Mouse (Mus musculus) MEL (cell line): ENCODE data around the gene Sorcs2.

Experiments used
- CTCF ChIP-seq, 3 experiments: IDR thresholded peaks in 2 of 3; conservative IDR thresholded peaks in 1 of 3; 2 replicates each; pipeline ENCODE4 v1.5.1; 2011 to 2012; ENCODE audit warnings: low read length in 3 of 3, low read depth in 2 of 3, mild to moderate bottlenecking in 2 of 3, improper control_type of control experiment in 1 of 3, inconsistent platforms in 1 of 3, mixed read lengths in 1 of 3, moderate library complexity in 1 of 3; ENCODE audit not compliant: control insufficient read depth in 1 of 3, insufficient read depth in 1 of 3, poor library complexity in 1 of 3, severe bottlenecking in 1 of 3
- E2F4 ChIP-seq: IDR thresholded peaks from 2 replicates; pipeline ENCODE4 v1.6.1; 2011; ENCODE audit warnings: low read depth, low read length, improper control_type of control experiment, borderline replicate concordance
- ELF1 ChIP-seq: IDR thresholded peaks from 2 replicates; pipeline ENCODE4 v1.6.1; 2014; ENCODE audit warnings: low read depth, mild to moderate bottlenecking, inconsistent platforms, low read length, improper control_type of control experiment, moderate library complexity
- GATA1 ChIP-seq: IDR thresholded peaks from 2 replicates; pipeline ENCODE4 v1.6.1; 2011; ENCODE audit warnings: low read depth, low read length, improper control_type of control experiment
- MAX ChIP-seq: IDR thresholded peaks from 2 replicates; pipeline ENCODE4 v1.6.1; 2011; ENCODE audit warnings: low read length, improper control_type of control experiment
- POLR2A ChIP-seq, 2 experiments: IDR thresholded peaks; 2 replicates each; pipeline ENCODE4 v1.6.1; 2011 to 2012; ENCODE audit warnings: low read length in 2 of 2, mild to moderate bottlenecking in 2 of 2, control low read depth in 1 of 2, improper control_type of control experiment in 1 of 2, low read depth in 1 of 2, moderate library complexity in 1 of 2; ENCODE audit not compliant: control insufficient read depth in 1 of 2, insufficient read depth in 1 of 2, poor library complexity in 1 of 2
- POLR2AphosphoS2 ChIP-seq: IDR thresholded peaks from 2 replicates; pipeline ENCODE4 v1.6.1; 2011; ENCODE audit warnings: low read length, improper control_type of control experiment
- POLR2AphosphoS5 ChIP-seq: IDR thresholded peaks from 2 replicates; pipeline ENCODE4 v1.6.1; 2012; ENCODE audit warnings: low read depth, borderline replicate concordance, mild to moderate bottlenecking, inconsistent platforms, low read length, moderate library complexity, mixed read lengths
- RCOR1 ChIP-seq: IDR thresholded peaks from 2 replicates; pipeline ENCODE4 v1.6.1; 2012; ENCODE audit warnings: low read depth, mild to moderate bottlenecking, inconsistent platforms, low read length, improper control_type of control experiment
- SMC3 ChIP-seq: IDR thresholded peaks from 2 replicates; pipeline ENCODE4 v1.6.1; 2011; ENCODE audit warnings: low read depth, low read length, improper control_type of control experiment
- USF1 ChIP-seq: IDR thresholded peaks from 2 replicates; pipeline ENCODE4 v1.6.1; 2014; ENCODE audit warnings: low read depth, mild to moderate bottlenecking, inconsistent platforms, low read length, improper control_type of control experiment, moderate library complexity
- ZKSCAN1 ChIP-seq: IDR thresholded peaks from 2 replicates; pipeline ENCODE4 v1.6.1; 2012; ENCODE audit warnings: low read depth, mild to moderate bottlenecking, inconsistent platforms, low read length, improper control_type of control experiment, moderate library complexity
- ZMIZ1 ChIP-seq: IDR thresholded peaks from 2 replicates; pipeline ENCODE4 v1.6.1; 2012; ENCODE audit warnings: low read depth, mild to moderate bottlenecking, inconsistent platforms, low read length, improper control_type of control experiment, moderate library complexity

- no peak for TF ChIP-seq MAX
- no peak for TF ChIP-seq ZMIZ1
- no peak for TF ChIP-seq POLR2A (IDR thresholded peaks at IDR 0.05; ENCODE audit: control insufficient read depth in 1 of 2, insufficient read depth in 1 of 2, low read depth in 1 of 2, low read length in 2 of 2, poor library complexity in 1 of 2)
- TF ChIP-seq CTCF (IDR thresholded peaks at IDR 0.05 in 2 of 3, conservative IDR thresholded peaks at IDR 0.05 in 1 of 3; ENCODE audit: control insufficient read depth in 1 of 3, insufficient read depth in 1 of 3, low read depth in 2 of 3, low read length in 3 of 3, poor library complexity in 1 of 3, severe bottlenecking in 1 of 3), result no peak
- no peak for TF ChIP-seq GATA1
- no peak for TF ChIP-seq SMC3
- TF ChIP-seq ZKSCAN1, result no peak
- TF ChIP-seq ELF1, result no peak
- no peak for TF ChIP-seq POLR2AphosphoS5
- TF ChIP-seq RCOR1, result no peak
- TF ChIP-seq POLR2AphosphoS2, result no peak
- TF ChIP-seq E2F4, result no peak
- no peak for TF ChIP-seq USF1
These were observed 8.0 kb downstream of the Sorcs2 start for GRCm38 (mm10) chr5:36389731-36390590.
